Mouse (Mus musculus) cortical plate, adult 2 months (tissue): Measurements from ENCODE around the gene Serpinb1b.

Experiments used
- CTCF ChIP-seq: fragments of 200-500 bp; IDR thresholded peaks from 2 replicates; pipeline ENCODE4 v1.5.1; 2011; ENCODE audit warnings: mild to moderate bottlenecking, control low read depth, low read length; ENCODE audit not compliant: insufficient read depth; ENCODE audit errors: extremely low read depth
- POLR2A ChIP-seq: fragments of 200-500 bp; IDR thresholded peaks from 2 replicates; pipeline ENCODE4 v1.6.1; 2011; ENCODE audit warnings: mild to moderate bottlenecking, low read length, control low read depth; ENCODE audit not compliant: insufficient read depth; ENCODE audit errors: extremely low read depth

DNA sequence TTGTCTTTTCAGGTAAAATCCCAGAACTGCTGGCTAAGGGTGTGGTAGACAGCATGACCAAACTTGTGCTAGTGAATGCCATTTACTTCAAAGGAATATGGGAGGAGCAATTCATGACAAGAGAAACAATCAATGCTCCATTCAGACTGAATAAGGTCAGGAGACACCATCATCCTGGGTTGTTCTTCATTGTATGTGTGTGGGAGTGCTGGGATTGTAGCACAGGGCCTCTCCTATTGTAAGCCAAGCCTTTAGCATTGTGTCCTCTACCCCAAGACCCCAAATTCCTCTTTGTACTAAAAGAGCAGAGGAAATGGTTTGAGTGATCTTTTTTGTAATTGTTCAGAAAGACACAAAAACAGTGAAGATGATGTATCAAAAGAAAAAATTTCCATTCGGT, 12.9 kb downstream of the Serpinb1b start:
- TF ChIP-seq CTCF (no peak), POLR2A (no peak)
